Mouse (Mus musculus) bone marrow macrophage, adult 2 months (primary cell): ENCODE measurements around the gene Hadhb. TPM values are rescaled to one million over a fixed set of nuclear protein-coding genes. Genes with fewer than 3 reads are reported as not detected.

Experiments used
- H3K27ac ChIP-seq: 2 replicates; pipeline ENCODE4 v1.5.1; 2012; ENCODE audit warnings: low read depth, low read length; ENCODE audit not compliant: insufficient read depth
- H3K4me1 ChIP-seq: 2 replicates; pipeline ENCODE4 v1.6.1; 2012; ENCODE audit warnings: low read length; ENCODE audit not compliant: control insufficient read depth, insufficient read depth
- H3K4me3 ChIP-seq: 2 replicates; pipeline ENCODE4 v1.5.1; 2012; ENCODE audit warnings: mild to moderate bottlenecking, low read length, moderate library complexity; ENCODE audit not compliant: insufficient read depth
- CTCF ChIP-seq: IDR thresholded peaks from 2 replicates; pipeline ENCODE4 v1.5.1; 2012; ENCODE audit warnings: low read depth, mild to moderate bottlenecking, low read length, moderate library complexity
- POLR2A ChIP-seq: IDR thresholded peaks from 2 replicates; pipeline ENCODE4 v1.6.1; 2012; ENCODE audit warnings: mild to moderate bottlenecking, low read depth, low read length, borderline replicate concordance
- polyA plus RNA-seq: library from polyadenylated mRNA; stranded (reverse); fragments of >200 nt; gene quantifications from 2 replicates; pipeline ENCODE4 v1.2.4, GENCODE M21; 2012; ENCODE audit not compliant: missing spikeins, insufficient read depth, insufficient read length

Gene Hadhb
- 67.2 and 75.0 TPM in 2 replicates for polyA plus RNA-seq

DNA sequence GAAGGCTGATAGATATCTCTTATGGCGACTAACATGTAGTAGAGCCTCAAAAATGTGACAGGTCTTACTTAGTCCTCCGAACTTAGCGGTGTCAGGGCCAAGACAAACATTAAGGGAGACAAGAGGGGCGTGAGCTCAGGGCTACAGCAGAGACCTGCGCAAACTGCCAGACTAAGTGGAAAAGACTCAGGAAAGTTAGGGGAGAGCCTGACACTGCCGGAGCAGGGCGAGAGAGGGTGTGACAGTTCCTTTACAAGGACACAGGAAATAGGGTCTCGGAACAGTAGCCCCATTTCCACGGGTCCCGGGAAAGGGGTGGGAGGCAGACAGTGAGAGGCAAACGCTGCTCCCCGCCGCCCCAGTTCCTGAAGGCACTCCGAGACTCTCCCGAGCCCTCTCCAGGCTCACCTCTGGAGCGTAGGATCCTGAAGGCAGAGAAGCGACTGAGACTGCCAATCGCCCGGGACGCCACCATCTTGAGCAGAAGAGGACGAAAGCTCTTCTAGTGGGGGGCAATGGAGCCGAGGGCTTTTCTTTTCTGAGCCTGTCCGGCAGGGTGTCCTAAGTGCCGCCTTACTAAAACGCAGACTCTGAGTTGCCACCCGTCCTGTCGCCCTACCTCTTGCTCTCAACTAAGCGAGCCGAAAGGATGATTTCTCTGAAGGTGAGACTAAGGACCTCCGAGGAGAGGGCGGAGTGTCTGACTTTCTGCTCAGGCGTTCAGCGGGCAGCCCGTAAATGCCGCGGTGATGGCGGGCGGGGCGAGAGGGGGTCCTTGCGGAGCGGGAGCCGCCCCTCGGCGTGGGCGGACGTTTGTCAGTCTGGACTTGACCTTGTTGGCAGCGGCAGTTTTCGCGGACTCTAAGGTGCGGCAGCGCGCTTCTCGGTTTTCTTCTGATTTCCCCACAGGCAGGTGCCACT lies at the start of gene Hadhb, which contains the start of gene Hadha:
Gene Hadhb, plus strand, starts transcription at position 775 of the 921 bp plus-strand sequence.
Gene Hadha, minus strand, starts transcription at position 689 of the 921 bp plus-strand sequence.
- Histone ChIP-seq H3K4me1 (peaks cover 8% of the 10 kb centered on the region), H3K27ac (peak within 1 kb of the TSS; percentile 74), H3K4me3 (peak within 1 kb of the TSS; percentile 97)
- TF ChIP-seq POLR2A (peak; percentile 88; the same call in 1 of the 2 replicates), CTCF (no peak)

DNA sequence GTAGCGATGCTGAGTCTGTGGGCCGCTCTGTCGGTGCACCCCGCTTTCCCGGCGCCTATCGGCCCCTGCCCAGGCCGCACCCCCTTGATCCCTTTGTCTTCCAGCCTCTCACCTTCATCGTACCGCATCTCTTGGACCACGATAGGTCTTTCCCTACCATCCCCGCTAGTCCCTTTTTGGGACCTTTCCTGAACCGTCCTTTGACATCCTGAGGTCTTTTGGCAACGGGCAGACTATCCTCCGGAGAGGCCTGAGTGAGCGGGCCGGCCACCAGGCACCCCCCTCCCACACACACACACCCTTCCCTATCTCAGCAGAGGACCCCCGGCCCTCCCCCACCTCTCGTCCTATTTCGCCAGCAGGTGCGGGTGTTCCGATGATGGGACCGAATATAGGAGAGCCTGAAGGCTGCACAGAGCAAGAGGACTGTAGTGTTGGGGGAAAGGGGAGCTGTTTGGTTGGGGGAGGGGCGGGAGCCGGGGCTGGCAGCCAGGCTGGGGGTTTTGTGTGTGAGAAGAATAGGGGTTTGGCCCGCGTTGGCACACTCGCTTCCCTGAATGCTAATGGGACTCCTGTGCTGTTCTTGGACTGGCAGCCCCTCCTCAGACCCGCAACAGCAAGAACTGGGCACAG lies 49.3 kb upstream of the Hadhb start, which contains the start of gene 3110082J24Rik:
Gene 3110082J24Rik, minus strand, starts transcription at position 419 of the 633 bp plus-strand sequence.
- Histone ChIP-seq H3K4me3 (no peak within 1 kb of the TSS), H3K4me1 (no peaks in the 10 kb centered on the region), H3K27ac (no peak within 1 kb of the TSS)
- TF ChIP-seq POLR2A (no peak), CTCF (no peak)

DNA sequence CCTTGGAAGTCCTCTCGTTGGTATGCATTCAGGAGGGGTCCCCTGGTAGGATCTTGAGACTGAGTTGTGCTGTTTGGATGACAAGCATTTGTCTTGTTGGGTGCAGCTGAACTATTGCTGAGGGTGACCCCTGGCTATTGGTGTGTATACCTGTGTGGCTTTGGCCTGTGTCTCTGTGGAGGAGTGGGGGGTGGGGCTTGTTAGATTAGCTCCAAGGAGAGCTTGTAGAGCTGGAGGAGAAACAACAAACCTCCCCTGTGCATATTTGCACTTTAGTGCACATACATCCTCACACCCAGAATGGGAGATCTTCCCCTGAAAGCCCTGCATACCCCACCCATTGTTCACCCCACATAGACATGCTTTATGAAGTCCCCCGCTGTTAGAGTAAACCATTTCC lies 48.3 kb upstream of the Hadhb start:
- Histone ChIP-seq H3K4me3 (no peak overlapping the region), H3K27ac (no peak overlapping the region), H3K4me1 (no peaks in the 10 kb centered on the region)
- TF ChIP-seq POLR2A (no peak), CTCF (no peak)

DNA sequence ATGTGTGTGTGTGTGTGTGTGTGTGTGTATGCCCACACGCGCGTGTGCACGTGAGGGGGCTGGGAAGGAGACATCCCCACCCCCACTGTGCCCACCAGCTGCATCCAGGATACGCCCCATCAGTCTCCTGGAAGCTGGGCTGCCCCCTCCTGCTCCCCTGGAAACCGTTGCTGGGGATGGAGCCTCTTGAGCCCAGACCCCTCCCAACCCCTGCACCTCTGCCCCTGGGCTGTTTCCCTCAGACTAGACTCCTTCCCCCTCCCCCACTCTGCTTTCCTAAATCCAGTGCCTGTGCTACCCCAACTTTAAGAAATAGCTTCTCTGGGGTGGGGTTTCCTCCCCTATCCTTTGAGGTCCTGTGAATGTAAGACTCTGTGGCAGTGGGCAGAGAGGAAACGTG lies 47.9 kb upstream of the Hadhb start:
- no peak for TF ChIP-seq CTCF
- TF ChIP-seq POLR2A = no peak
- H3K27ac ChIP-seq = no peak overlapping the region
- H3K4me3 ChIP-seq = no peak overlapping the region
- no peaks in the 10 kb centered on the region for H3K4me1 ChIP-seq

DNA sequence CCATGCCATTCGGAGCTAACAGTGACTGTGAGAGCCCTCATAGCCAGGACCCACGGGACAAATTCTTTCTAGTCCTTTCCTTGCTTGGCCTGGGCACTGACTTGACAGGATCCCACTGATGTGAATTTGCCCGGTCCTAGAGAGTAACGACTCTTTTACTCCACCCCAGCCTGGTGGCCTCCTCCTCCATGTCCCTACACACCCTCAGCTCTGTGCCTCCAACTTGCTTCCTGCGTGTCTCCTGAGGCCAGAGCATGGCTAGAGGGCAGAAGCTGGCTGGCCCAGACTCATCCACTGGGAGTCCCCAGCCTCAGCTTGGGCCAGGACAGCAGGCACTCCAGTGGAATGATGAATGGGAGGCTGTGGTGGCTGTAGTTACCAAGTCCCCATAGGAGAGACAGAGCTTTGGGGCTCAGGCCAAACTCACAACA lies 47.4 kb upstream of the Hadhb start:
- H3K4me1 ChIP-seq = no peaks in the 10 kb centered on the region
- H3K4me3 ChIP-seq = no peak overlapping the region
- no peak for TF ChIP-seq POLR2A
- TF ChIP-seq CTCF = no peak
- H3K27ac ChIP-seq = no peak overlapping the region

DNA sequence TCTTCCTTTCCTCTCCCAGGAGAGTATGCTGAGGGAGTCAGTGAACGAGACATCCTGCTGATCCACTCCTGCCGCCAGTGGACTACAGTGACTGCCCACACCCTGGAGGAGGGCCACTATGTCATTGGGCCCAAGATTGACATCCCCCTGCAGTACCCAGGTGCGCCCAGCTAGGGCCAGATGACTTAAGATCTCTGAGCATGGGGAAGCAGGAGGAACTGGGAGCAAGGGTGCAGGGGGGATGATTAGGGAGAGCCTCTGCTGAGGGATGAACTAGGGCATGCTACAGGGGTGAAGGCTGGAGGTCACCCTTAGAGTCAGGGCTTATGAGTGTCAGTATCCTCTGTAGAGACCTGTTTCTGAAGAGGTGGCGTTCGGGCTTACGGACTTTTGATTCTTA lies 46.8 kb upstream of the Hadhb start:
- H3K27ac ChIP-seq = no peak overlapping the region
- no peak overlapping the region for H3K4me3 ChIP-seq
- TF ChIP-seq CTCF = no peak
- no peak for TF ChIP-seq POLR2A
- H3K4me1 ChIP-seq = no peaks in the 10 kb centered on the region

DNA sequence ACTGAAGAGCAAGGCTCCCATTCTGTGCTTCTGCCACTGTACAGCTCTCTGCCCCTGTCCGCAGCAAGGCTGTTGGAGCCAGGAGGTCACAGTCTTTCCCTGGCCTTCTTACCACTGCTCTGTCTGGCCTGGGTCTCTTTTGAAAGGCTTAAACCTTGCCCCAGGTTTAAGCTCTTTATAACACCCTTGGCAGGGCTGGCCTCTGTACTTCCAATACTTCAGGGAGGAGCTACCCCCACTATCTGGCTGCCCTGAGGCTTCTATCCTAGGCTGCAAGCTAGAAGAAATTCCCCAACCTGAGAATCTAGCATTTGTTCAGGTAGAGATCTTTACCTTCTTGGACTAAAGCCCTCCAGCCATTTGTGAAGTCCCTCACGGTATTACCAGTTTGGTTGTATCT lies 45.1 kb upstream of the Hadhb start:
- no peaks in the 10 kb centered on the region for H3K4me1 ChIP-seq
- no peak overlapping the region for H3K27ac ChIP-seq
- no peak overlapping the region for H3K4me3 ChIP-seq
- no peak for TF ChIP-seq POLR2A
- no peak for TF ChIP-seq CTCF

DNA sequence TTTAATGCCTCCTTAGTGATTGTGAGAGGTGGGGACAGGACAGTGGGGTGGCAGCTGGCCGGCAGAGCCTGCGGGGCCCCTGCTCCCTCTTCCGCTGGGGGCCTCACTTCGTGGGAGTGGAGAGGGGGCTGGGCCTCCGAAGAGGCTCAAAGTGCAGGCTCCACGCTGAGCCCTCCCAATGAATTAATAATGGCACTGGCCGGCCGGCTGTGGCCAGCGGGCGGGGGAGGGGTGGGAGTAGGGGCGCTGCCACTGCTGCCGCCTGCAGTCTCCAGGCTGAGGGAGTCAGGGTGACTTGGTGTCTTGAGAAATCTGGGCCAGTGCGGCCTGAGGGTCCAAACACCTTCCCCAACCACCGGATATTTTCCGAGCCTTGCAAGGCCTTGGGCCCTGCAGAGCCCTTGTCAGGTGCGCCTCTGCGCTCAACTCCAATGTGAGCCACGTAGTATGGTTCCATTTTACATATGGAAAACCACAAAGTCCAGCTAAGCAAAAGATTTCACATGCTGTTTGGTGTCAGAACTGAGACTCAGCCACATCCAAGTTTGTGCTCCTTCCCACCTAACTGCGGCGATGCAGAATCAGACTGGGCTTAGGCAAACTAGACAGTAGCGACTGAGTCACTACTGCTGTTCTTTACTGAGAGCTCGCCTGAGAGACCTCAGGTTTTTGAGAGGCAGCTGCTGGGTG lies 44.5 kb upstream of the Hadhb start:
- Histone ChIP-seq H3K4me1 (no peaks in the 10 kb centered on the region), H3K27ac (no peak overlapping the region), H3K4me3 (no peak overlapping the region)
- TF ChIP-seq POLR2A (no peak), CTCF (no peak)

DNA sequence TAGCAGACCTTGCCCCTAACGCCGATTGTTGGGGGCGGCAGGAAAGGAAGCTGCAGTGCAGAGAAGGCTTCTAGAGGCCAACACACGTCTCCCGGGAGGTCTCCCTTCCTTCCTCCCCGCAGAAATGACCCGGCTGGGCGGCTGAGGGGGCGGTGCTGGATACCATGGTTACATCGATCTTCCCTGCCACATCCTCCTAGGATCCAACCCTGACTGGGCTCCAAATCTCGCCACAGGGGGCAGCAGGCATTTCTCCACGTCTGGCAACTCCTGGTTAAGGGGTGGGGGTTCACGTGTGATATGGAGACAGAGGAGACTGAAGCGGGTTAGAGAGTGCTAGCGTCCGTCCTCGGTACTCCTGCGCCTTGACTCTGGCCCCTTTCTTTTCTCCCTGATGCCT lies 43.9 kb upstream of the Hadhb start:
- H3K27ac ChIP-seq = no peak overlapping the region
- H3K4me3 ChIP-seq = no peak overlapping the region
- TF ChIP-seq POLR2A = no peak
- no peak for TF ChIP-seq CTCF
- no peaks in the 10 kb centered on the region for H3K4me1 ChIP-seq
